Mouse (Mus musculus) left cerebral cortex, adult 8-10 months (tissue): ENCODE results near the gene S100a11. TPM values are rescaled to one million over a fixed set of nuclear protein-coding genes. Genes with fewer than 3 reads are reported as not detected.
"Not testable (repeated sequence)": the region's sequence is repeated elsewhere in the genome, so short reads cannot be mapped to it uniquely, and the experiment has no call there.

Experiments
- DNase-seq, 2 experiments: peaks; one replicate each; pipeline ENCODE4 v3.0.0; 2022; ENCODE audit warnings: low spot score in 2 of 2
- total RNA-seq, 4 experiments: library from RNA; stranded (reverse); gene quantifications; 2 replicates each; pipeline ENCODE4 v1.2.4; 2022

The S100a11 gene
- total RNA-seq = 10 to 100 TPM in 3 of 4 experiments, 1 to 10 TPM in 1; 8.2 to 14.0 (median 11.7) TPM

DNA sequence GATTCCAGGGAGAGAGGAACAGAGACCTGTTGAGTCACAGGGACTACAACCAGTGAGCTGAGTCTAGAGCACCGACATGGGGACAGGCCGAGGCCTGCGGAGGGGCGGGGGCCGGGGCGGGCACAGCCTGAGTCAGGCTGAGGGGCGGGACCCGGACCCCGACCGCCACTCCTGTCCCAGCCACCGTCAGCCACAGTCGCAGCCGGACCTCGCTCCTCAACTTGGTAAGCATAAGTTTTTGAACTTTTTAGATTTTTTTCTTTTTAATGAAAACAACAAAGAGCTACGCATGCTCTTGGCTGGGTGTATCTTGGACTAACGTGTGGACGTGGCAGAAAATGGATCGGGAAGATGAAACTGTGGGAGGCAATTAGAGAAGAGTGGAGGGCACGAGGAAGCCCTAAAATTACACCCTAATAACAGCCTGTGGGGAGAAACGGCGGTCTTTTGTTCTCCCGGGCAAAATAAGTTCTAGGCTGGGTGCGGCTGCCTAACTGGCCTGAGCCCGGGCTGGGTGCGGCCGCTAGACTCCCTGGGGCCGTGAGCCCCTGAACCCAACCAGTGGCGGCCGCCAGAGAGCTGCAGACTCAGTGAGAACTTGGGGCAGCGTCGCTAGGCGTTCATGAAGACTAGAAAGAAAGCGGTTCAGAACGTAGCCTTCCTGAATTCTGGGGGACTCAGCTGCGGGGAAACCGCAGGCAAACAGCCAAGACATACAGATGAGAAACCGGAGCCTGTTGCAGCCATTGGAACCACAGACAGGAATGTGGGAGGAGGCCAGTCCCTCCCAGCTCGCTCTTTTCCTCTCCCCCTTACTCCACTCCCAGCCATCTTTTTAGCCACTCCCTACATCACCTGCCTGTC is at the start of gene S100a11:
S100a11 (plus strand) TSS at position 159 of the 864 bp plus-strand sequence.
- no peak for DNase-seq

DNA sequence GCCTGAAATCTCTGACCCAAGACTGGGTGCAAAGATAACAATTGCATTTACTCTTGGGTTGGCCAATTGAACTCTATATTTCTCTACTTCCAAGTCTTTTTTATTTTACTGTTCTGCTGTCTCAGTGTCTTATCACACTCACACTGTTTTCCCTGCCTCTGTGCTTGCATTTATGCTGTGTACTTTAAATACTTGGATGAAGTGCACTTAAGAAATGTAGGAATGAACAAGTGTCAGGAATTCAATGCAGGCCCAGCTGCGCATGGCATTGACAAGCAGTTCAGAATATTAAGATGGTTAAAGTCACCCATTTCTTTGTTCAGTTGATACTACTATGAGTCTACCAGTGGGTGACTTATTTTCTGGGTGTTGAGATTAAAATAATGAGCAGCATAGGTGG is 40.2 kb upstream of the S100a11 start:
- no peak for DNase-seq

- no peak for DNase-seq
Measured at GRCm38 (mm10) chr3:93481982-93482616, 38.2 kb upstream of the S100a11 start.

DNA sequence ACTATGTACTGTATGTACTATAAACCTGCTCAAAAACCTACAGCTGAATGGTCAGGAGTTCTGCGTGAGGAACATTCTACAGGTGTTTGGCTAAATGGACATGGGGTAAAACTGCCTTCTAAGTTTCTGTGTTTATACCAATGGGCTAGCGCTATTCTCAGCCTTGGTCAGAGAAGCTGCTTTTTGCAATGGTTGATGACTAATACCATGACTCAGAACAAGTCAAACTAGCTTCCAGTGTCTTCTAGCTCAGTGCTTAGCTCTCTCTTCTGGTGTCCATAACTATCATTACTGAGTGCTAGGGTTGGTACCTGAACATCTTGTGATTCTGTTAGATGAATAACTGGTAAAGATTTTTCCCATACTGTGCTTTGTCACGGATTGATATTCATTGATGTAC is 34.7 kb upstream of the S100a11 start:
- DNase-seq = no peak

- no peak for DNase-seq
Measured at GRCm38 (mm10) chr3:93488541-93488940, 31.7 kb upstream of the S100a11 start.

- no peak for DNase-seq
Measured at GRCm38 (mm10) chr3:93492176-93492575, 28.1 kb upstream of the S100a11 start.

DNA sequence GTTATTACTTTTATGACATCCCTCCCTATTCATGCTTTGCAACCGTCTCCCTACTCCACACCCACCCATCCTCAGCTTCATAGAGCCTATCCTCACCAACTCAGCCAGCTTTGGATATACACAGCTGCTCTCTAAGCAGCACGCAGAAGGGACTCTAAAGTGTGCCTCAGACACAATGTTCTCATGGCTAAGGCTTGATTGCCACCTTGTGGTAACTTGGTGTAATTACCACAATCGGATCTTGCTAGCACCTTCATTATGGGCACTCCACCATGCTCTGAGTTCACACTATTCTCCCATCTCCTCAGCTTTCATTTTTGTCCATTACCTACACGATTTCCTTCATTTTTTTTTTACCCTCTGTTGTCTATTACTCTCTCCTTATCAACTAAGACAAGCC is 26.3 kb upstream of the S100a11 start:
- peak in 1 of 2 experiments; percentile 33 for DNase-seq

DNA sequence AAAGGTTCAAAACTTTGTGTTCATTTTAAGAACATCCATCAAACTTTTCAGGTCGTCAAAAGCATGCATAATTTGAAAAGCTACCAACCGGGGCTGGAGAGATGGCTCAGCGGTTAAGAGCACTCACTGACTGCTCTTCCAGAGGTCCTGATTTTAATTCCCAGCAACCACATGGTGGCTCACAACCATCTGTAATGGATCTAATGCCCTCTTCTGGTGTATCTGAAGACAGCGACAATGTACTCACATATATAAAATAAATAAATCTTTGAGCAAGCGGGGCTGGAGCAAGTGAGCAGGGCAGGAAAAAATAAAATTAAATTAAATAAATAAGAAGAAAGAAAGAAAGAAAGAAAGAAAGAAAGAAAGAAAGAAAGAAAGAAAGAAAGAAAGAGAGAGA is 25.5 kb upstream of the S100a11 start:
- not testable (repeated sequence) for DNase-seq

DNA sequence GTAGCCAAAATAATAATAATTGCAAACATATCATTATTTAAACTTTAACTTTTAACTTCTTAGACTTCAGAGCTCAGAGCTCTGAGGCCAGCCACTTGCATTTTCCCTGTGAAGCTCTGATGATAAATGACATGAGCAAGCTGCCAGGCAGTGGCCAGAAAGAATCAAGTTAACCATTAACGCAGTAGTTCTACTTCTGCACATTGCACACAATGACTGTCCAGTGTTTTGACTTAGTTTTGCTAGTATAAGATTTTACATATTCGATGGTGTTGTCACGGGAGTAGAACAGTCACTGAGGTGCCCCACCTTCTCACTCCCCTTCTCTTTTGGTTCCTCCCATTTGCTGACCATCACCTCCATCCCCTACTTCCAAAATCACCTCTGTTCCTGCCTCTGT is 23.2 kb upstream of the S100a11 start:
- no peak for DNase-seq

- DNase-seq = no peak
Measured at GRCm38 (mm10) chr3:93499129-93499528, 21.2 kb upstream of the S100a11 start.

- no peak for DNase-seq
Measured at GRCm38 (mm10) chr3:93504536-93505189, 15.6 kb upstream of the S100a11 start.

- DNase-seq = no peak
Measured at GRCm38 (mm10) chr3:93505960-93506863, 14.1 kb upstream of the S100a11 start.

DNA sequence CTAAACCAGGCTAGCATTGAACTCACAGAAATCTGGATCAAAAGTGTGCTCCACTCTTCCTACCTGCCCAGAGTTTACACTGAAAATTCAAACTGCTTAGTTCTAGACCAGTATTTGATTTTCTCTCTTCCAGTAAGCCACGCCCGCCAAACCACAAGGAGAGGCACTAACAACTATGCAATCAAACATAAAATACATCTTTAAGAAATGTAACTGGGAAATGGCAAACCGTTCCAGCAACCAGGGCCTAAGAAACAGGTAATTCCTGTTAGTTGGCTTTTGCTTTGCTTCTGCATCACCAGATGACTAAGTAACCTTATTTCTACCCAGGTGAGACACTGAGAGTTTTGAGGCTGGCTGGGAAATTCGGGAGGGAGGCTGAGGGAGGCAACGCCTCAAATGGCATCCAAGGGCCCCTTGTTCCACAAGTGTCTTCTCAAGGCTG is 13.4 kb upstream of the S100a11 start:
- no peak for DNase-seq

DNA sequence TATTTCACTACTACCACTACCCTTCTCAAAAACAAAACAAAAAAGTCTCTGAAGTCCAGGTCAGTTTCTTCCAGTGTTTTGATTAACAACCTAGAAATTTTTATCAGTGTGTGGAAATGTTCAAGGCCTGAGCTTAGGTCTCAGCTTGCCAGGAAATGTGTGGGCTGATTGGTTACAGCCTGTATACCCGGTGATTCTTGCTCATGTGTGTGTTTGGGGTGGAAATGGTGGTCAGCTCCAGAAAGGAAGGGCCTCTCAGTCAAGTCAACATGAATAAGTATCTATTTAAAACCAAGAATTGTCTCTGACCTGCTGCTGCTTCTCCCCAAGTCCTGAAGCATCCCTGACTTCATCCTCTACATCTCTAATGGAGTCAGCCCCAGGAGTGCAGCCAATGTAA is 11.0 kb upstream of the S100a11 start:
- no peak for DNase-seq

DNA sequence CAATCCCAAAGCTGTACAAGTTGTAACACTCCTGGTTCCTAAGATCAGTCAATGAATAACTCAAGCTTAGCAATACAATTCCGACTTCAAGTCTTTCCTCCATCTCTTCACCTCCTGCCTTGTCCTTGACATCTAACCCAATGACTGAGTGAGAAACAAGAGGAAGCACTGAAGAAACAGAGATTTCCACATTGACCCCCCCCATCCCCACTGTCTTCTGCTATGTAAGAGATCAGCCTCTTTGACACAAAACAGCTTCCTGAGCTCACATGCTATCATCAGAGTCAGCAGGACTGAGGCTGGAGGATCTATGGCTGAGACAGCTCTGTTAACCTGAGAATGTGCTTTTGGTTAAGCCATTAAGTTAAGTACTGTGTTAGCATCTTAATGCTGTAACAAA is 9.3 kb upstream of the S100a11 start:
- no peak for DNase-seq

DNA sequence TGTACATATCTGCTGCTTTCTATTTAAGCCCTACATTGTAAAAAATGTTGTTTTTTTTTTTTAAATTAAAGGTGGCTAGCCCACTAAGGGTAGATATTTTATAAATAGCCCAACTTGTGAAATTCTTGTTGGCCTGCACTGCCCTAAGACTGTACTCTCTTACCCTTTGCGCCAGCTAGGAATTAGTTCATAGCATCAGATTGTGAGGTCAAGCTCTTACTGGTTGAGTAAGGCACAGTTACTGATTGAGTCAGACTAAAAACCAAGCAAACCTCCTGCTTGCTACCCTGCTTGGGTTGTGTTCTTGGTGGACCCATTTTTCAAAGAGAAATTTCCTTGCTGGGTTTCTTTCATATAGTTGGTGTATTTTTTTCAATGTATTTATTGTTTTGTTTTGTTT is 8.5 kb upstream of the S100a11 start:
- DNase-seq = no peak

- no peak for DNase-seq
Measured at GRCm38 (mm10) chr3:93512386-93513101, 7.7 kb upstream of the S100a11 start.

GRCm38 (mm10) chr3:93514628-93515027 is 5.7 kb upstream of the S100a11 start:
- no peak for DNase-seq

DNA sequence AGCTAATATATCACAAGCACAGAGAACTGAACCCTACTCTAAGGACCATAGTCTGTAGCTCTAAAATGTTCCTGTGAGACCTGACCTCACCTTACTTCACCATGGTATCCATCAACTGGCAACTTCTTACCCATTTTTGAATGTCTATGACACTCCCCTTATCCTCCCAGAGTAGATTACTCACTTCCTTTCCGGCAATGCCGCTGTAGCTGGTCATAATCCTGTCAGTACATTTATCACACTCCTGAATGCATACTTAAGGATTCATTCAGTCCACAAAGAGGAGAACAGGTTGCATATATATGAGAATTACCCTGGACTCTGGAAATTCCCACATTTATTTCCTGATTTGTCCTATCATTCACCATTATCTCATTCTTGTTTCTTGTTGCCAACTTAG is 2.9 kb upstream of the S100a11 start:
- DNase-seq = no peak

DNA sequence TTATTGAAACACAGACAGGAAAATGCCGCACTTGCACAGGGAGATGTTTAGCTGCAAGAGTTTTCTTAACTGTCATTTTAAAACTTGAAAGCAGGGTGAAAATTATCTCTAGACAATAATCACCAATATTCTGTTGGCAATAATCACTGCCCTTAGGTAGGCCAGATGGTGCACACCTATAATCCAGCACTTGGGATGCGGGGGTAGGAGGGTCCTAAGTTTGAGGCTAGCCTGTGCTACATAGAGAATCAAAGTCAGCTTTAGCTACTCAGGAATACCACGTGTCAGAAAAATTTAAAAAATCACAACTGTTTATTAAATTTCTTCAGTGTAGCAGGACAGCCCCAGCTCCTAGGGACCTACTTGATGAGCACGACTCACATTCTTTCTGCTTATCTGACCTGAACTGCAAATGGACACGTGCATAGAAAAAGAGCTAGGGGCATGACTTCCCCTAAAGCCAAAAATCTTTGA is 395 bp upstream of the S100a11 start:
- no peak for DNase-seq
